Mouse (Mus musculus) layer of hippocampus, postnatal 36 days (tissue): ENCODE data around the gene Pip4k2b. TPM values are rescaled to one million over a fixed set of nuclear protein-coding genes. Genes with fewer than 3 reads are reported as not detected.

Experiments used
- DNase-seq, 2 experiments: peaks; one replicate each; pipeline ENCODE4 v3.0.0; 2022
- total RNA-seq, 2 experiments: library from RNA; stranded (reverse); gene quantifications; 2 replicates each; pipeline ENCODE4 v1.2.3; 2021

Pip4k2b gene
- total RNA-seq, 2 experiments from 2014 or later: 109 to 112 TPM

DNA sequence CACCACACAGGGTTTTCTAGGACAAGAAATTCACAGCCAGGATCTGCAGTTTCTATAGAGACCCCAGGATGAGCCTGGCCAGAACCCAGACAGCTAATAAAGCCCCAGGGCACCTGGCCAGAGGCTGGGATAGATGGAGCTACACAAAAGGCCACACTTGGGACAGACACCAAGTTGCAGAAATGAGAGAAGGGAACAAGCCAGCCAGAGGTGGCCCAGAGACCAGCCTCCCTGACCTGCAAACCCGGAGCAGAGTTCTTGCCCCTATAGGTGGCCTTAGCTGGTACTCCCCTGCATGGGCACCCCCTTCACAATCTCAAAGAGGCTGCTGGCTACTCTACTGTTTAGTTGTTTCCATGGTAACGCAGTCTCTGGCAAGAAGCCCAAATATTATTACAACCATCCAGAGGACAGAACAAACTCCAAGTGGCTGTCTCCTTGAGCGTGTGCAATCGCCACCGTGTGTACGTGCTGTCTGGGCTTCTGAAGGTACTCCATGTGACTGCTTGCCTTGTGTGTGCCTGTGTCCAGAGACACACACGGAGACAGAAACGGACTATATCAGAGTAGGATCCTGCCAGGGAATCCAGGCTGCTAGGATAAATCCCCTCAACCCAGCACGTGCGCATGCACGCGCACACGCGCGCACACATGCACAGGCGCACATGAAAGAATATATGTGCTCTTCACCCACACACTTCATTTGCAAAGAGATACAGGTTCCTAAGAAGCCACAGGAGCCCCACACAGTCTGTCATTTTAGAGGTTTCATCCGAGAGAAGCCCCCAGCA is 49.4 kb downstream of the Pip4k2b start:
- DNase-seq: peak; percentile 53 to 56

DNA sequence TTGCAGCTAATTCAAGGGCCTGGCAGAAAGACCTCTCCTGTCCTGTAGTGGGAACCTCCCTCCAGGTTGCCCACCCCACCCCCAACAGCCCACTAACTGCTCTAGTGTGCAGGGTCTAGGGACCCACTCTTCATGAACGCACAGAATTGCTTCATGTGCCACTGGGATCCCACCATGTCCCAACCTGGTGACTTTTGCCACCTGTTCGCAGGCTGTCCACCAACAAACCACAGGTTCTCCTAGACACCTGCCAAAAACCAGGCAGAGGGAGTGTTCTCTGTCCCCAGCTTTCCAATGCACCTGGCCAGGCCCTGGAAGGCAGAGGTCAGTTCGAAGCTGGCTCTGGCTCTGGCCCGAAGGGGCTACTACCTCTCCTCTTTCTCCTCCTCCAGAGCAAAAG is 50.1 kb downstream of the Pip4k2b start:
- no peak for DNase-seq

GRCm38 (mm10) chr11:97689861-97690260 is 54.6 kb downstream of the Pip4k2b start:
- no peak for DNase-seq

GRCm38 (mm10) chr11:97687061-97687460 is 57.4 kb downstream of the Pip4k2b start:
- no peak for DNase-seq

DNA sequence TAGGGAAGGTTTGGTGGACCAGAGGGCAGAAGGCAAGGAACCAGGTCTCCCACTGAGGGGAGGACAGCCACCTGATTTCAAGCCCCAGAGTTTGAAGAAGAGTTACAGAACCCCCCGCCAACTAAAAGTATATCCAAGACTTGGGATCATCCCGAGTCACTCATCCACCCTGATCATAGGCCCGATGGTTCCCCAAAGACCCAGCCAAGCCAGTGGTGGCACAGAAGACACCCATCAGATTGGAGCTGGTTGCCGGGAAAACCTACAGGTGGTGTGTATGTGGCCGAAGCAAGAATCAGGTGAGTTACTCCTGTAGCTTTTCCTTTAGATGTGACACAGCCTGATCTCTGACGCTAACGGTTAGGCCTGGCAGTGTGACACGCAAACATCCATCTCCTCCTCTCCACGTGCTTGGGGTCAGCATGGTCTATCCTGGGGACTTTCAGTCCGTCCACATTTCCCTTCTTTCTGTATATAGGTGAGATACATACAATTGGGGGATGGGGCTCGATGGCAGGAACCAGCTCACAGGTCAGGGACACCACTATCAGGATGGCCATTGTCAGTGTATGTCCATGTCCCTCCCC is 58.1 kb downstream of the Pip4k2b start:
- DNase-seq: no peak

- DNase-seq: peak; percentile 85 to 88
Measured at GRCm38 (mm10) chr11:97685613-97686321, 58.7 kb downstream of the Pip4k2b start, which contains the start of gene Cisd3. Cisd3 (plus strand) TSS chr11:97685826.

DNA sequence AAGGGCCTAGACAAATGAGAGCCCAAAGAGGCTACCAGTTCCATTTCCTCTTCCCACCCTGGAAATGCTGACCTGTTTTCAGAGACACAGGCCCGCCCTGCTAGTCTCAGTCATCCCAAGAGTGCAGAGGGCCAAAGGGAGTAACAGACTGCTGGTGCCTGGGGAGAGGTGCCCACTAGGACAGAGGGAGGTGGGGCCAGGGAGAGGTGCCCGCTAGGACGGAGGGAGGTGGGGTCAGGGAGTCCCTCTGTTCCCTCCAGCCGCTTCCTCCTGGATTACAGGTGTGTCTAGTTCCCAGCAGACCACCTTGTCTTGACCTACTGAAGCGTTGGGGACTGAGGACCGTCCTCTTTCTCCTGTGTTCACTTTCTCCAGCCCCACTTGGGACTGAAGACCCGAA is 59.7 kb downstream of the Pip4k2b start:
- DNase-seq: no peak

DNA sequence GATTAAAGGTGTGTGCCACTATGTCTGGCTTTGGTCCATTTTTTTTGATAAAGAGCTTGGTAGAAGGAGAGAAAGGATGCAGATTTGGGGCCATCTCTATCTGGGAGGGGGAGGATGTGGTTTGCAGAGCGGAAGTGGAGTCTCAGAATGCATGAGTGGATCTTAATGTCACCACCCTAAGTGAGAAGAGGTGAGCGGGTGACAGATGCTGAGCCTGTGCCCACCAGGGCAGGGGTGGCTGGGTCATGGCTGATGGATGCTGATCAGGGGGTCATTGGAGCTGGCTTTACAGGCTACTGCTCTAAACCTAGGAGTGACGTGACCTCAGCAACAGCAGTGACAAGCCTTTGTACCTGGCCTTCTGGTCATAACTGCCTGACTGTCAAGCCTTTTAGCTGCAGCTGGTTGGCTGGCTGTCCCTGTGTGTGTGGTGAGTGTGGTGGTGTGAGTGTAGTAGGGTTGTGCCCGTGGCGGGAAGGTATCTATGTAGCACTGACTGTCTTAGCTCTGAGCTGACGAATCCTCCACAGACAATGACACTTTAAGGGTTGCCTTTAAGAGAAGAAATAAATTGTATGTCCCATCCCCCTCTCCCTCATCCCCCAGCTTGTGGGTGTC is 60.3 kb downstream of the Pip4k2b start:
- DNase-seq: no peak

GRCm38 (mm10) chr11:97682504-97683055 is 61.9 kb downstream of the Pip4k2b start:
- DNase-seq: no peak

- DNase-seq: no peak
Measured at GRCm38 (mm10) chr11:97680430-97680829, 64.1 kb downstream of the Pip4k2b start.

GRCm38 (mm10) chr11:97678301-97678700 is 66.2 kb downstream of the Pip4k2b start:
- DNase-seq: no peak

DNA sequence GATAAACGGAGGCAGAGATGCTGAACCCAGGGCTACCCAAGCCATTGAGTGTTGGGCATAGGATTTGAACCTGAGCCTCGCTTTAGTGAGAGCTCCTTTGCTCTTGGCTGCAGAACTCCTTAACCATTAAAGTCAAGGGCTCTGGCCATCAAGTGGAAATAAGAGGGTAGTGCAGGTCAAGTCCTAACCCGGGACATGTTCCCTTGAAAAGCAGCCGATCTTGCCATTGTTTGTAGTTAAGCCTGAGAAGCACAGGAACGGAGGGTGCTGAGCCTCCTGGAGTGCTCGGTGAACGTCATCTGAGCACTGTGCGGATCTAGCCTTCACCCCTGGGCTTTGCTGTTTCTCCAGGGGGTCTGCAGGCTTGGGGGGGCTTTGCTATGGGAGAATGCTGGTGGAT is 66.7 kb downstream of the Pip4k2b start:
- DNase-seq: no peak

DNA sequence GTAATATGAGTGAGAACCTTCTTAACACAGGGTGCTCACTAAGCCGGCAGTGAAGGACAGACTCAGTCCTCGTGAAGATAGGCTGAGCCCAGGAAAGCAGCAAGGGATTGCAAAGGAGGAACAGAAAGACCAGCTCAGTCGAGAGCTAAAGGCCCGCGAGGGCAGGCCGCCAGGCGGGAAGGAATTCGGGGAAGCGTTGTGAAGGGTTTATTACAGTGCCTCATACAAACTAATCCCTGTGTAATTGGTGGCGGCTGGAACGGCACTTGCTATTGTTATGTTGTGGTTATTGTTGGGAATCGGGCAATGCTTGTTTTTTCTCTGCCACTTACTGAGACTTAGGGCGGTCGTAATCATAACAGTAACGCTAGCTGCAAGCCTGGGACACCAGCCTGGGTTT is 67.1 kb downstream of the Pip4k2b start:
- no peak for DNase-seq

GRCm38 (mm10) chr11:97676050-97676754 is 68.3 kb downstream of the Pip4k2b start:
- no peak for DNase-seq

DNA sequence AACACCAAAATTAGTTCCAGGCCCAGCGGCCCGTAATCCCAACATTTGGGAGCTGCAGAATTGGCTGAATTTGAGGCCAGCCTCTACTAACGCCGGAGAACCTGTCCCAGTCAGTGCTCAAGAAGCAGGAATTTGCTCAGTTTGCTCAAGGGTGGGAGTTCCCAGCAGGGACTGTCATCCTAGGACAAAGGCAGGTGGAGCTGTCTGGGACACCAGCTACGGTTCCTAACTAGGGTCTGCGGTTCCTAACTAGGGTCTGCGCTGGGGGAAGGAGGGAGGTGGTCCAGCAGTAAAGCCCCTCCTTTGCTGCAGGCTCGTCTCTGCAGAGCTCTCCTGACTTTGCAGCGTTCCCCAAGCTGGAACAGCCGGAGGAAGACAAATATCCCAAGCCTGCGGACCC is 71.4 kb downstream of the Pip4k2b start:
- no peak for DNase-seq

DNA sequence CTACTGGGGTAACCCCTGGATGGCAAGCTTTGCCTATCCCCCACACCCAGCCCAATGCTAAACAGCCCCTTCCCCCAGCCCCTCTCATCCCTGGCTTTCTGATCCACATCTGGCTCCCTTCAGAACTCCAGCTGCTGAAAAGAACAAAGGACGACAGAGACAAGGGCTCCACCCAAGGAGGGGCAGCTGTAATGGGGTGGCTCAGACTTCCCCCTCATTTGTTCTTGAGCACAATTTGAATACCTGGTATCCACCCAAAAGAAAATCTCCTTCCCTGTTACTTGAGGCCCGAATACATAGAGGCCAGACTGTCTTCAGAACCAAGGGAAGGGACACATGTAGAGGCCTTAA is 73.4 kb downstream of the Pip4k2b start:
- DNase-seq: no peak

- no peak for DNase-seq
Measured at GRCm38 (mm10) chr11:97670234-97671176, 74.0 kb downstream of the Pip4k2b start.

DNA sequence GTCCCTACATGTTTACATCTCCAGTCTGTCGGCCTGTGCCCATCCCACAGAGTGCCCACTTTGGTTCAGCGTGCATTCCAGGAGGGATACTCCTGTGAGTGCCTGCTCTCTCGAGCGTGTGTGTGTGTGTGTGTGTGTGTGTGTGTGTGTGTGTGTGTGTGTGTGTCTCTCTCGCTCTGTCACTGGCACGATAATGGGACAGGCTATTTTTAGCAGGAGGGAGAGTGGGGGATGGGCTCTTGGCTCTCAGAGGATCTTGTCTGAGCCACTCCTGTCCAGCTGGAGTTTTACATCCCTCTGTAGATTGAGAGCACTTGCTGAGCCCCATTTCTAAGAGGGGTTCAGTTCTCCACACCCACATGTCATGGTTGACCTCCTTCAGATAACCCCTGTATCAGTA is 74.7 kb downstream of the Pip4k2b start:
- DNase-seq: no peak

GRCm38 (mm10) chr11:97669268-97669667 is 75.2 kb downstream of the Pip4k2b start:
- no peak for DNase-seq

- no peak for DNase-seq
Measured at GRCm38 (mm10) chr11:97668160-97668559, 76.3 kb downstream of the Pip4k2b start.

- DNase-seq: no peak
Measured at GRCm38 (mm10) chr11:97666794-97667193, 77.7 kb downstream of the Pip4k2b start.
